37 mouse cellular contexts compared by ENCODE assay signal in the genomic region with DNA sequence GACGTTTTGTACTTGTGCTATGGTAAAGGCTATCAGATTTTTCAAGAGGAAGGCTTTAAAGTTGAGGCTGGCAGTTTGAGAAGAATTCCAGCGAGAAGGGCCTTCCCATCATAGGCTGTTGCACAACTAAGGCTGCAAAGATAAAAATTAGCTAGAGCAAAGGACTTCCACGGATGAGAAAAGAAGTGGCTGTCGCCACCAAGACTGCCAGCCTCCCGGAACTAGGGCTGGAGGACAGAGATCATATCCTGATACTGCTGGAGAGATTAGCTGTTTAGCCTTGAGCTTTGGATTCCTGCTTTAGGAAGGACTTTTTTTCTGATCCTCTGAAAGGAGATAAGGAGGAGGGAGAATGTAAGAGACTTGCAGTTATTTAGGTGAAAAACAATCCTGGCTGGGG. TPM values are rescaled to one million over a fixed set of nuclear protein-coding genes. Genes with fewer than 3 reads are reported as not detected.
DNase-seq lines count a peak whose midpoint lies in the region; ATAC-seq and TF ChIP-seq lines count a peak whose summit lies in the region.
"Had no signal": no experiment of that assay in that cellular context is flagged by ENCODE, and none has a peak within 500 bp of the region (broad histone marks: within the 10 kb centered on the region; RNA-seq: fewer than 3 reads in every experiment).

No protein-coding gene starts in this region.

- no peaks in the 10 kb centered on the region for H3K9me3 ChIP-seq in lung, embryonic 16.5 days (ENCODE audit: control insufficient read depth, low read length)
- H3K9me3 ChIP-seq in intestine, embryonic 16.5 days (ENCODE audit: control insufficient read depth, low read length), result no peaks in the 10 kb centered on the region
- H3K9me3 ChIP-seq: embryonic facial prominence, embryonic 10.5 days; embryonic facial prominence, embryonic 15.5 days; forebrain, embryonic 12.5 days; heart, embryonic 13.5 days; limb, embryonic 12.5 days; midbrain, embryonic 13.5 days; neural tube, embryonic 13.5 days had no signal

- TF ChIP-seq CTCF in lung, adult 2 months (IDR thresholded peaks at IDR 0.05; ENCODE audit: insufficient read depth, low read length), result no peak

- H3K4me1 ChIP-seq in lung, embryonic 16.5 days (replicated peaks; ENCODE audit: control insufficient read depth, insufficient read depth, low read length), result peaks cover 8% of the 10 kb centered on the region; the same call in 1 of the 2 replicates
- H3K4me1 ChIP-seq in lung, adult 2 months (ENCODE audit: control insufficient read depth, insufficient read depth, low read length), result no peaks in the 10 kb centered on the region
- H3K4me1 ChIP-seq in intestine, embryonic 16.5 days (ENCODE audit: control insufficient read depth, insufficient read depth, low read length), result peaks cover 5% of the 10 kb centered on the region
- H3K4me1 ChIP-seq: embryonic facial prominence, embryonic 10.5 days; embryonic facial prominence, embryonic 15.5 days; forebrain, embryonic 12.5 days; limb, embryonic 12.5 days; midbrain, embryonic 13.5 days; neural tube, embryonic 13.5 days had no signal

- H3K36me3 ChIP-seq in lung, embryonic 16.5 days (ENCODE audit: control insufficient read depth, insufficient read depth, low read length), result no peaks in the 10 kb centered on the region
- H3K36me3 ChIP-seq in intestine, embryonic 16.5 days (ENCODE audit: control insufficient read depth, insufficient read depth, low read length), result no peaks in the 10 kb centered on the region
- H3K36me3 ChIP-seq: embryonic facial prominence, embryonic 10.5 days; embryonic facial prominence, embryonic 15.5 days; forebrain, embryonic 12.5 days; heart, embryonic 13.5 days; limb, embryonic 12.5 days; midbrain, embryonic 13.5 days; neural tube, embryonic 13.5 days had no signal

- peak; percentile 10; the same call in 1 of the 2 replicates for ATAC-seq in lung, embryonic 16.5 days (ENCODE audit: low read depth)
- ATAC-seq in intestine, embryonic 16.5 days, result peak; percentile 86
- ATAC-seq: CD4-positive, CD25-positive, alpha-beta regulatory T cell, adult 4 months; forebrain, postnatal 0 days; midbrain, embryonic 13.5 days had no signal

- TF ChIP-seq POLR2A in lung, adult 2 months (IDR thresholded peaks at IDR 0.05; ENCODE audit: borderline replicate concordance, extremely low read depth, low read depth, low read length), result no peak

- H3K27ac ChIP-seq in lung, embryonic 16.5 days (ENCODE audit: low read length), result peak overlapping the region; percentile 72
- peak overlapping the region; percentile 80 for H3K27ac ChIP-seq in intestine, embryonic 16.5 days (ENCODE audit: low read length)
- H3K27ac ChIP-seq: embryonic facial prominence, embryonic 10.5 days; embryonic facial prominence, embryonic 15.5 days; forebrain, embryonic 12.5 days; heart, adult 2 months; heart, embryonic 13.5 days; hindbrain, embryonic 14.5 days; limb, embryonic 12.5 days; macrophage; midbrain, embryonic 13.5 days; neural tube, embryonic 13.5 days had no signal

- DNase-seq in adrenal gland, postnatal 14 days, result peak; percentile 24
- DNase-seq in adrenal gland, adult 8-10 months, result no peak
- no peak for DNase-seq in lung, adult 2 months
- DNase-seq in thymus, adult 18-20 months, result no peak
- no peak for DNase-seq in urinary bladder, adult 2 months (ENCODE audit: low spot score)
- DNase-seq: cerebellum, adult 8-10 months; cerebellum, postnatal 25 days; forebrain, postnatal 0 days; heart, adult 2 months; heart, postnatal 10 days; retina, postnatal 1 day; right cerebral cortex, postnatal 14 days; spleen, adult 18-20 months; thymus, postnatal 25 days had no signal

- no peak overlapping the region for H3K4me3 ChIP-seq in lung, embryonic 16.5 days (ENCODE audit: low read length)
- no peak overlapping the region for H3K4me3 ChIP-seq in lung, adult 2 months (replicated peaks; ENCODE audit: extremely low read depth, low read depth, low read length)
- no peak overlapping the region for H3K4me3 ChIP-seq in intestine, embryonic 16.5 days (ENCODE audit: low read length)
- H3K4me3 ChIP-seq: embryonic facial prominence, embryonic 10.5 days; embryonic facial prominence, embryonic 15.5 days; forebrain, embryonic 12.5 days; heart, adult 2 months; heart, embryonic 13.5 days; limb, embryonic 12.5 days; midbrain, embryonic 13.5 days; neural tube, embryonic 13.5 days had no signal

- H3K27me3 ChIP-seq in lung, embryonic 16.5 days (ENCODE audit: control insufficient read depth, insufficient read depth, low read depth, low read length), result no peaks in the 10 kb centered on the region
- no peaks in the 10 kb centered on the region for H3K27me3 ChIP-seq in intestine, embryonic 16.5 days (replicated peaks; ENCODE audit: control insufficient read depth, insufficient read depth, low read length)
- H3K27me3 ChIP-seq: embryonic facial prominence, embryonic 15.5 days; forebrain, embryonic 12.5 days; heart, embryonic 13.5 days; limb, embryonic 12.5 days; midbrain, embryonic 13.5 days; neural tube, embryonic 13.5 days had no signal

- WGBS in lung, embryonic 16.5 days, result 14% methylated on average over 5 of the region's 5 CpGs
- WGBS in lung, adult 2 months, result 37% methylated on average over 5 of the region's 5 CpGs
- WGBS in intestine, embryonic 16.5 days, result 40% methylated on average over 5 of the region's 5 CpGs

- H3K9ac ChIP-seq in lung, embryonic 16.5 days (ENCODE audit: low read length), result no peak overlapping the region
- no peak overlapping the region for H3K9ac ChIP-seq in intestine, embryonic 16.5 days (ENCODE audit: low read depth, low read length)
- H3K9ac ChIP-seq: embryonic facial prominence, embryonic 15.5 days; forebrain, embryonic 12.5 days; forebrain, postnatal 0 days; heart, embryonic 13.5 days; hindbrain, embryonic 14.5 days; limb, embryonic 12.5 days; midbrain, embryonic 13.5 days; neural tube, embryonic 13.5 days had no signal

- H3K4me2 ChIP-seq in lung, embryonic 16.5 days (ENCODE audit: low read depth, low read length), result no peak overlapping the region
- no peak overlapping the region for H3K4me2 ChIP-seq in intestine, embryonic 16.5 days (ENCODE audit: low read depth, low read length)
- H3K4me2 ChIP-seq: embryonic facial prominence, embryonic 15.5 days; forebrain, embryonic 12.5 days; heart, embryonic 13.5 days; hindbrain, embryonic 14.5 days; limb, embryonic 12.5 days; midbrain, embryonic 13.5 days; neural tube, embryonic 13.5 days had no signal

RNA-seq across cellular contexts. Expression of a gene that starts 28.4 kb away (rescaled TPM):
- total RNA-seq in adrenal gland, postnatal 14 days (2021), result 78.4 and 83.9 TPM in 2 replicates
- total RNA-seq in adrenal gland, adult 8-10 months (2022), result 10 to 100 TPM; 68.5 to 95.7 (median 88.4) TPM
- polyA plus RNA-seq in lung, embryonic 16.5 days (2015; fragmentation: Nextera tagmentation; extraction: Ambion mirVana), result 80.7 and 88.7 TPM in 2 replicates
- 1.7 and 3.9 TPM in 2 replicates for polyA plus RNA-seq in lung, adult 2 months (2012; rRNA removed)
- polyA plus RNA-seq in intestine, embryonic 16.5 days (2015; fragmentation: Nextera tagmentation; extraction: Ambion mirVana), result 63.0 and 66.5 TPM in 2 replicates
- polyA plus RNA-seq in urinary bladder, adult 2 months (2012; rRNA removed), result 36.1 and 39.1 TPM in 2 replicates

RNA-seq across cellular contexts. Expression of a gene that starts 31.4 kb away (rescaled TPM):
- total RNA-seq in adrenal gland, postnatal 14 days (2021), result not detected in 2 replicates
- total RNA-seq in adrenal gland, adult 8-10 months (2022), result not detected
- not detected in 2 replicates for polyA plus RNA-seq in lung, embryonic 16.5 days (2015; fragmentation: Nextera tagmentation; extraction: Ambion mirVana)
- polyA plus RNA-seq in lung, adult 2 months (2012; rRNA removed), result not detected in 2 replicates
- polyA plus RNA-seq in intestine, embryonic 16.5 days (2015; fragmentation: Nextera tagmentation; extraction: Ambion mirVana), result 0.12 TPM in 1 of 2 replicates, not detected in the other
- not detected in 2 replicates for polyA plus RNA-seq in urinary bladder, adult 2 months (2012; rRNA removed)
- total RNA-seq: forebrain, postnatal 0 days; gastrocnemius, adult 8-10 months; gastrocnemius, postnatal 4 days; heart, adult 2 months; heart, postnatal 10 days; hematopoietic stem cell, adult 5-6 weeks; layer of hippocampus, adult 18-20 months; layer of hippocampus, postnatal 10 days; left cerebral cortex, adult 18-20 months; left cerebral cortex, postnatal 25 days; liver, adult 2 months had no signal
- polyA plus RNA-seq: CD4-positive, CD25-positive, alpha-beta regulatory T cell, adult 4 months; embryonic facial prominence, embryonic 10.5 days; embryonic facial prominence, embryonic 15.5 days; forebrain, embryonic 12.5 days; forebrain, postnatal 0 days; heart, adult 2 months; heart, embryonic 13.5 days; hindbrain, embryonic 14.5 days; kidney, embryonic 14.5 days; limb, embryonic 12.5 days; liver, adult 2 months; liver, embryonic 16.5 days; macrophage; midbrain, embryonic 13.5 days; neural tube, embryonic 13.5 days; stomach, embryonic 16.5 days had no signal
